Mouse (Mus musculus): ENCODE data around the gene Psors1c2. TPM values are rescaled to one million over a fixed set of nuclear protein-coding genes. Genes with fewer than 3 reads are reported as not detected.
"Not testable (repeated sequence)": the region's sequence is repeated elsewhere in the genome, so short reads cannot be mapped to it uniquely, and the experiment has no call there.

Psors1c2 gene
- polyA plus RNA-seq, 1 experiment = 7.0 TPM

- peak overlapping the region; percentile 97 for H3K4me3 ChIP-seq (ENCODE audit: low read depth, low read length)
- peak overlapping the region; percentile 75 for H3K9ac ChIP-seq (ENCODE audit: low read depth, poor library complexity, severe bottlenecking)
These were observed 26.1 kb upstream of the Psors1c2 start for GRCm38 (mm10) chr17:35506881-35507280.

GRCm38 (mm10) chr17:35507556-35508260 lies 25.3 kb upstream of the Psors1c2 start:
- Histone ChIP-seq H3K9me3 (replicated peaks; ENCODE audit: control insufficient read depth, insufficient read depth, low read length, poor library complexity, severe bottlenecking) (no peaks in the 10 kb centered on the region), H3K9ac (ENCODE audit: low read depth, poor library complexity, severe bottlenecking) (peak overlapping the region; percentile 75), H3K27me3 (ENCODE audit: control insufficient read depth, insufficient read depth, low read length, poor library complexity, severe bottlenecking) (no peaks in the 10 kb centered on the region), H3K27ac (ENCODE audit: insufficient read depth, low read length) (peak overlapping the region; percentile 74), H3K36me3 (ENCODE audit: control insufficient read depth, insufficient read depth, low read length, poor library complexity, severe bottlenecking) (peaks cover 23% of the 10 kb centered on the region), H3K4me1 (ENCODE audit: control insufficient read depth, insufficient read depth, low read length) (peaks cover 3% of the 10 kb centered on the region), H3K4me3 (ENCODE audit: low read depth, low read length) (peak overlapping the region; percentile 97)
- TF ChIP-seq CTCF (IDR thresholded peaks at IDR 0.05; ENCODE audit: low read depth, low read length) (no peak), EP300 (IDR thresholded peaks at IDR 0.05; ENCODE audit: insufficient read depth, low read depth, low read length) (no peak), POLR2A (IDR thresholded peaks at IDR 0.05; ENCODE audit: insufficient read depth, low read length) (no peak)

More at GRCm38 (mm10) chr17:35506881-35507280, 26.1 kb upstream of the Psors1c2 start:
- no peak for TF ChIP-seq POLR2A (IDR thresholded peaks at IDR 0.05; ENCODE audit: insufficient read depth, low read length)
- no peak for TF ChIP-seq EP300 (IDR thresholded peaks at IDR 0.05; ENCODE audit: insufficient read depth, low read depth, low read length)
- no peak for TF ChIP-seq CTCF (IDR thresholded peaks at IDR 0.05; ENCODE audit: low read depth, low read length)
- Histone ChIP-seq H3K9me3 (replicated peaks; ENCODE audit: control insufficient read depth, insufficient read depth, low read length, poor library complexity, severe bottlenecking) (no peaks in the 10 kb centered on the region), H3K36me3 (ENCODE audit: control insufficient read depth, insufficient read depth, low read length, poor library complexity, severe bottlenecking) (peaks cover 17% of the 10 kb centered on the region), H3K27me3 (ENCODE audit: control insufficient read depth, insufficient read depth, low read length, poor library complexity, severe bottlenecking) (no peaks in the 10 kb centered on the region), H3K4me1 (ENCODE audit: control insufficient read depth, insufficient read depth, low read length) (peaks cover 3% of the 10 kb centered on the region), H3K27ac (ENCODE audit: insufficient read depth, low read length) (peak overlapping the region; percentile 74)

- H3K9me3 ChIP-seq (replicated peaks; ENCODE audit: control insufficient read depth, insufficient read depth, low read length, poor library complexity, severe bottlenecking); H3K27me3 ChIP-seq (ENCODE audit: control insufficient read depth, insufficient read depth, low read length, poor library complexity, severe bottlenecking); H3K4me1 ChIP-seq (ENCODE audit: control insufficient read depth, insufficient read depth, low read length): not testable (repeated sequence)
- peak; percentile 12 for TF ChIP-seq CTCF (IDR thresholded peaks at IDR 0.05; ENCODE audit: low read depth, low read length)
- Histone ChIP-seq H3K27ac (ENCODE audit: insufficient read depth, low read length) (peak overlapping the region; percentile 88), H3K9ac (ENCODE audit: low read depth, poor library complexity, severe bottlenecking) (peak overlapping the region; percentile 75), H3K36me3 (ENCODE audit: control insufficient read depth, insufficient read depth, low read length, poor library complexity, severe bottlenecking) (peaks cover 28% of the 10 kb centered on the region), H3K4me3 (ENCODE audit: low read depth, low read length) (peak overlapping the region; percentile 97)
These were observed 24.7 kb upstream of the Psors1c2 start for GRCm38 (mm10) chr17:35508279-35508678.

- H3K27me3 ChIP-seq (ENCODE audit: control insufficient read depth, insufficient read depth, low read length, poor library complexity, severe bottlenecking) = no peaks in the 10 kb centered on the region
- H3K27ac ChIP-seq (ENCODE audit: insufficient read depth, low read length) = peak overlapping the region; percentile 88
- peak overlapping the region; percentile 46 for H3K9ac ChIP-seq (ENCODE audit: low read depth, poor library complexity, severe bottlenecking)
- H3K4me1 ChIP-seq (ENCODE audit: control insufficient read depth, insufficient read depth, low read length) = no peaks in the 10 kb centered on the region
- H3K9me3 ChIP-seq (replicated peaks; ENCODE audit: control insufficient read depth, insufficient read depth, low read length, poor library complexity, severe bottlenecking) = no peaks in the 10 kb centered on the region
- peaks cover 31% of the 10 kb centered on the region for H3K36me3 ChIP-seq (ENCODE audit: control insufficient read depth, insufficient read depth, low read length, poor library complexity, severe bottlenecking)
- peak overlapping the region; percentile 53 for H3K4me3 ChIP-seq (ENCODE audit: low read depth, low read length)
- peak; percentile 67 for TF ChIP-seq CTCF (IDR thresholded peaks at IDR 0.05; ENCODE audit: low read depth, low read length)
- no peak for TF ChIP-seq POLR2A (IDR thresholded peaks at IDR 0.05; ENCODE audit: insufficient read depth, low read length)
- peak; percentile 93 for TF ChIP-seq EP300 (IDR thresholded peaks at IDR 0.05; ENCODE audit: insufficient read depth, low read depth, low read length)
These were observed 23.7 kb upstream of the Psors1c2 start for GRCm38 (mm10) chr17:35509284-35509683.

GRCm38 (mm10) chr17:35512916-35513626 lies 19.9 kb upstream of the Psors1c2 start:
- Histone ChIP-seq H3K9ac (ENCODE audit: low read depth, poor library complexity, severe bottlenecking) (no peak overlapping the region), H3K4me1 (ENCODE audit: control insufficient read depth, insufficient read depth, low read length) (no peaks in the 10 kb centered on the region), H3K27ac (ENCODE audit: insufficient read depth, low read length) (peak overlapping the region; percentile 47), H3K36me3 (ENCODE audit: control insufficient read depth, insufficient read depth, low read length, poor library complexity, severe bottlenecking) (peaks cover 31% of the 10 kb centered on the region), H3K9me3 (replicated peaks; ENCODE audit: control insufficient read depth, insufficient read depth, low read length, poor library complexity, severe bottlenecking) (no peaks in the 10 kb centered on the region), H3K27me3 (ENCODE audit: control insufficient read depth, insufficient read depth, low read length, poor library complexity, severe bottlenecking) (no peaks in the 10 kb centered on the region), H3K4me3 (ENCODE audit: low read depth, low read length) (no peak overlapping the region)
- TF ChIP-seq EP300 (IDR thresholded peaks at IDR 0.05; ENCODE audit: insufficient read depth, low read depth, low read length) = no peak
- TF ChIP-seq CTCF (IDR thresholded peaks at IDR 0.05; ENCODE audit: low read depth, low read length) = peak; percentile 24
- TF ChIP-seq POLR2A (IDR thresholded peaks at IDR 0.05; ENCODE audit: insufficient read depth, low read length) = no peak

GRCm38 (mm10) chr17:35513886-35514285 lies 19.1 kb upstream of the Psors1c2 start:
- Histone ChIP-seq H3K27me3 (ENCODE audit: control insufficient read depth, insufficient read depth, low read length, poor library complexity, severe bottlenecking) (no peaks in the 10 kb centered on the region), H3K27ac (ENCODE audit: insufficient read depth, low read length) (0 out of 2 replicates have a peak overlapping the region, but pooled peaks have one; percentile 47), H3K9me3 (replicated peaks; ENCODE audit: control insufficient read depth, insufficient read depth, low read length, poor library complexity, severe bottlenecking) (no peaks in the 10 kb centered on the region), H3K4me1 (ENCODE audit: control insufficient read depth, insufficient read depth, low read length) (no peaks in the 10 kb centered on the region), H3K36me3 (ENCODE audit: control insufficient read depth, insufficient read depth, low read length, poor library complexity, severe bottlenecking) (peaks cover 27% of the 10 kb centered on the region), H3K4me3 (ENCODE audit: low read depth, low read length) (no peak overlapping the region), H3K9ac (ENCODE audit: low read depth, poor library complexity, severe bottlenecking) (no peak overlapping the region)
- TF ChIP-seq CTCF (IDR thresholded peaks at IDR 0.05; ENCODE audit: low read depth, low read length) (peak; percentile 70), EP300 (IDR thresholded peaks at IDR 0.05; ENCODE audit: insufficient read depth, low read depth, low read length) (no peak)
